Mouse (Mus musculus): ENCODE measurements around the gene Kcnh5.

GRCm38 (mm10) chr12:74901331-74901730 is 275.8 kb downstream of the Kcnh5 start:
- no peak for TF ChIP-seq MYOG (IDR thresholded peaks at IDR 0.05; ENCODE audit: control insufficient read depth in 1 of 3, insufficient read depth in 1 of 3, insufficient read length in 2 of 3, low read depth in 2 of 3)
- no peak for TF ChIP-seq USF1 (IDR thresholded peaks at IDR 0.05; ENCODE audit: low read depth)
- no peak for TF ChIP-seq E2F4 (IDR thresholded peaks at IDR 0.05; ENCODE audit: insufficient read depth)
- no peak for TF ChIP-seq POLR2A (IDR thresholded peaks at IDR 0.05; ENCODE audit: insufficient read length, low read depth)
- no peak for TF ChIP-seq CEBPB (IDR thresholded peaks at IDR 0.05; ENCODE audit: insufficient read depth, poor library complexity, severe bottlenecking)
